Mouse (Mus musculus) ZHBTc4 (cell line): ENCODE results near the gene Vmn1r76.

Experiments
- DNase-seq: peaks from one replicate; pipeline ENCODE4 v3.0.0-alpha.2; 2011; ENCODE audit warnings: low read depth, low spot score

The Vmn1r76 gene

DNA sequence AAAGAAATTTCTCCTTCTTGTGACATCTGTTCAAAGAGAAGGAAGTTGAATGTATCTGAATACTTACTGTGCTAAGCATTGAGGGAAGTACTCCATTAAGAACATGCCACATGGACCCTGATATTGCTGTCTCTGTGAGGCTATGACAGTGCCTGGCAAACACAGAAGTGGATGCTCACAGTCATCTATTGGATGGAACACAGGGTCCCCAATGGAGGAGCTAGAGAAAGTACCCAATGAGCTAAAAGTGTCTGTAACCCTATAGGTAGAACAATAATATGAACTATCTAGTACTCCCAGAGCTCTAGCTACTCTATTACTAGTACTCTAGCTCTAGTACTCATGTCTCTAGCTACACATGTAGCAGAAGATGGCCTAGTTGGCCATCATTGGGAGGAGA is at the start of gene Vmn1r76:
TSS of gene Vmn1r76 (minus strand) at position 101 of the 400 bp plus-strand sequence.
- no peak for DNase-seq

DNA sequence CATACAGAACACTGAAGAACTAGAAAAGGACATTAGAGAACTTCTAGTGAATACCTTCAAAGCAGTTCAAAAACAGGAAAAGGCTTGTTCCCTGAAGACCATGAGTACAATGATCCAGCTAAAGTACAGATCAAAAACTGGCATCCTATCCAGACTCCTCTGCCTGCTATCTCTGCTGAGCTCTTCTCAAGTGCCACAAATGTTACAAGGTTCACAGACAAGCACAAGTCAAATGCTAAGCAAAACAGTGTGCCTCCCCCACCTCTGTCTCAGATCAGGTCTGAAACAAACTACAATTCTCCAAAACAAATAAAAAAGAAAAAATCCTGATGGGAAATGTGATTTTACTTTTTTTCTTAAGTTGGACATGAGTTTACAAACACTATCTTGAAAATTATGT is 34.6 kb upstream of the Vmn1r76 start:
- no peak for DNase-seq

DNA sequence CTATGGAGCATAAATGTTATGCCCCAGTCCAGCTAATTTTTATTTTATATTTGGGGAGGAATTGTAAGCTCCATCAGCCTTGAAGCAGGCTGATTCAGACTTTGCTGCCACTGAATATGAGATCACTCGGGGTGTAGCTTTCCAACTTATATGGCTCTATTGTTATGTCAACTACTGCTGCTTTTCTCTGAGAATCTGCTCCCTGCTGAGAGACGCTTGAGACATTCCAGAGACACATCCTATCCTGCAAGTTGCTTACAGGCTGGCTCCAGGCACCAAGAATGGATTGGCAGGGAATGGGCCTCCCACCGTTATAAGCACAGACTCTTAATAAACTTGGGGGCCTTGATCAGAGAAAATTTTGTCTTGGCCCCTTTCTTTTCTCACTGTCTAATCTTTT is 10.0 kb upstream of the Vmn1r76 start:
- DNase-seq = peak; percentile 67

DNA sequence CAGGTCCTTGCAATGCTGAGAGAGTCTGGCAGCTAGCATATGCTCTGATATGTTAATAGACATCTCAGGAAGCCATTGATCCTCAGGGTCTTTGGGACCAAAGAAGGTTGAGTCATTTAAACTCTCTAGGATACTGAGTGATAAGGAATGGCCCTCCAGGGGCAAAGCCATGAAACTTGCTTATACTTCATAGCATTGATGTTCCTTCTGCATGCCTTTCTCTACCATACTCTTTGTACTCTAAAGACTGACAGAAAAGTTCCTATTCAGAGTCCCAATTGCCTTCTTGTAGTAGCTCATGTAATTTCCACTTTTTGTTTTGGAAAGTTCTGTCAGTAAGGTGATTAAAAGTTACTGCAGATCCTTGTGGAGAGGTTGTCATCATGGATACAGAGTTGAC is 63.7 kb downstream of the Vmn1r76 start, which contains the start of gene Vmn1r75:
TSS of gene Vmn1r75 (plus strand) at position 301 of the 400 bp plus-strand sequence.
- DNase-seq = no peak
